In genomic region chrX:157269726-157270305, GRCm38 (mm10) we compare ENCODE assay signal across 12 mouse cellular contexts.
"Had no signal": no experiment of that assay in that cellular context is flagged by ENCODE, and none has a peak within 500 bp of the region (broad histone marks: within the 10 kb centered on the region; RNA-seq: fewer than 3 reads in every experiment).

No protein-coding gene starts in this region.

- H3K36me3 ChIP-seq: limb, embryonic 15.5 days; liver, embryonic 12.5 days; midbrain, embryonic 10.5 days; neural tube, embryonic 12.5 days had no signal

- H3K9ac ChIP-seq: limb, embryonic 15.5 days; liver, embryonic 12.5 days; lung, embryonic 14.5 days; neural tube, embryonic 12.5 days had no signal

- H3K27me3 ChIP-seq: limb, embryonic 15.5 days; liver, embryonic 12.5 days; neural tube, embryonic 12.5 days had no signal

- H3K4me3 ChIP-seq: limb, embryonic 15.5 days; liver, embryonic 12.5 days; midbrain, embryonic 10.5 days; neural tube, embryonic 12.5 days had no signal

- H3K4me1 ChIP-seq: limb, embryonic 15.5 days; liver, embryonic 12.5 days; midbrain, embryonic 10.5 days; neural tube, embryonic 12.5 days had no signal

- DNase-seq: kidney, postnatal 10 days; layer of hippocampus, postnatal 36 days; lung, embryonic 14.5 days; lung, postnatal 10 days; lung, postnatal 4 days; midbrain, embryonic 14.5 days; thymus, postnatal 4 days had no signal

- H3K4me2 ChIP-seq: limb, embryonic 15.5 days; liver, embryonic 12.5 days; lung, embryonic 14.5 days; neural tube, embryonic 12.5 days had no signal

- H3K9me3 ChIP-seq: limb, embryonic 15.5 days; liver, embryonic 12.5 days; midbrain, embryonic 10.5 days; neural tube, embryonic 12.5 days had no signal

- ATAC-seq: liver, embryonic 12.5 days had no signal

- H3K27ac ChIP-seq: limb, embryonic 15.5 days; liver, embryonic 12.5 days; midbrain, embryonic 10.5 days; neural tube, embryonic 12.5 days; stomach, postnatal 0 days had no signal
